Mouse (Mus musculus) erythroblast, embryonic 14.5 days (primary cell): ENCODE data around the gene Lalba.
"Not testable (repeated sequence)": the region's sequence is repeated elsewhere in the genome, so short reads cannot be mapped to it uniquely, and the experiment has no call there.

ENCODE experiments used
- GATA1 ChIP-seq: IDR thresholded peaks from 2 replicates; pipeline ENCODE4 v1.6.1; 2012; ENCODE audit warnings: low read length, inconsistent platforms, mixed read lengths
- TAL1 ChIP-seq: IDR thresholded peaks from 3 replicates; pipeline ENCODE4 v1.6.1; 2012; ENCODE audit warnings: low read length, inconsistent platforms, mixed read lengths

- not testable (repeated sequence) for TF ChIP-seq GATA1, TAL1
Observed at GRCm38 (mm10) chr15:98430925-98431324, 51.6 kb downstream of the Lalba start, which contains the start of gene Olfr282.
